Mouse (Mus musculus): ENCODE data around the gene Hemgn. TPM values are rescaled to one million over a fixed set of nuclear protein-coding genes. Genes with fewer than 3 reads are reported as not detected.

Hemgn gene
- polyA plus RNA-seq, 1 experiment, result not detected

- Histone ChIP-seq H3K4me3 (ENCODE audit: insufficient read depth, low read depth, low read length) (no peak overlapping the region), H3K4me1 (ENCODE audit: control insufficient read depth, insufficient read depth, insufficient read length, low read length) (no peaks in the 10 kb centered on the region), H3K27ac (replicated peaks; ENCODE audit: low read depth, low read length) (no peak overlapping the region)
Measured at GRCm38 (mm10) chr4:46349530-46349929, 63.8 kb downstream of the Hemgn start.

GRCm38 (mm10) chr4:46348897-46349296 lies 64.4 kb downstream of the Hemgn start:
- H3K4me3 ChIP-seq (ENCODE audit: insufficient read depth, low read depth, low read length), result no peak overlapping the region
- no peak overlapping the region for H3K27ac ChIP-seq (replicated peaks; ENCODE audit: low read depth, low read length)
- H3K4me1 ChIP-seq (ENCODE audit: control insufficient read depth, insufficient read depth, insufficient read length, low read length), result no peaks in the 10 kb centered on the region

GRCm38 (mm10) chr4:46347580-46348515 lies 65.5 kb downstream of the Hemgn start:
- no peak overlapping the region for H3K4me3 ChIP-seq (ENCODE audit: insufficient read depth, low read depth, low read length)
- no peak overlapping the region for H3K27ac ChIP-seq (replicated peaks; ENCODE audit: low read depth, low read length)
- no peaks in the 10 kb centered on the region for H3K4me1 ChIP-seq (ENCODE audit: control insufficient read depth, insufficient read depth, insufficient read length, low read length)

GRCm38 (mm10) chr4:46347141-46347540 lies 66.2 kb downstream of the Hemgn start:
- H3K4me1 ChIP-seq (ENCODE audit: control insufficient read depth, insufficient read depth, insufficient read length, low read length), result no peaks in the 10 kb centered on the region
- H3K27ac ChIP-seq (replicated peaks; ENCODE audit: low read depth, low read length), result no peak overlapping the region
- no peak overlapping the region for H3K4me3 ChIP-seq (ENCODE audit: insufficient read depth, low read depth, low read length)

GRCm38 (mm10) chr4:46346221-46346620 lies 67.1 kb downstream of the Hemgn start:
- Histone ChIP-seq H3K27ac (replicated peaks; ENCODE audit: low read depth, low read length) (no peak overlapping the region), H3K4me3 (ENCODE audit: insufficient read depth, low read depth, low read length) (no peak overlapping the region), H3K4me1 (ENCODE audit: control insufficient read depth, insufficient read depth, insufficient read length, low read length) (no peaks in the 10 kb centered on the region)

- Histone ChIP-seq H3K4me3 (ENCODE audit: insufficient read depth, low read depth, low read length) (no peak overlapping the region), H3K4me1 (ENCODE audit: control insufficient read depth, insufficient read depth, insufficient read length, low read length) (no peaks in the 10 kb centered on the region), H3K27ac (replicated peaks; ENCODE audit: low read depth, low read length) (no peak overlapping the region)
Measured at GRCm38 (mm10) chr4:46345773-46346100, 67.6 kb downstream of the Hemgn start.

- Histone ChIP-seq H3K4me3 (ENCODE audit: insufficient read depth, low read depth, low read length) (no peak overlapping the region), H3K27ac (replicated peaks; ENCODE audit: low read depth, low read length) (no peak overlapping the region), H3K4me1 (ENCODE audit: control insufficient read depth, insufficient read depth, insufficient read length, low read length) (no peaks in the 10 kb centered on the region)
Measured at GRCm38 (mm10) chr4:46345056-46345772, 68.1 kb downstream of the Hemgn start.

- H3K4me3 ChIP-seq (ENCODE audit: insufficient read depth, low read depth, low read length), result peak overlapping the region; percentile 43; the same call in 1 of the 2 replicates
- H3K4me1 ChIP-seq (ENCODE audit: control insufficient read depth, insufficient read depth, insufficient read length, low read length), result no peaks in the 10 kb centered on the region
- no peak overlapping the region for H3K27ac ChIP-seq (replicated peaks; ENCODE audit: low read depth, low read length)
Measured at GRCm38 (mm10) chr4:46344288-46344687, 69.0 kb downstream of the Hemgn start.

Other genes with a start within 250 kb of the Hemgn start
- 19.5 and 26.9 TPM in 2 replicates for gene Xpa, start 217.2 kb downstream of the Hemgn start, polyA plus RNA-seq (2012; ENCODE audit: insufficient read depth, insufficient read length, missing spikeins)
- not detected in 2 replicates for gene Foxe1, start 69.9 kb downstream of the Hemgn start, polyA plus RNA-seq (2012; ENCODE audit: insufficient read depth, insufficient read length, missing spikeins)
- 1.5 and 1.7 TPM in 2 replicates for gene Trmo, start 24.1 kb downstream of the Hemgn start, polyA plus RNA-seq (2012; ENCODE audit: insufficient read depth, insufficient read length, missing spikeins)
- gene Anp32b, start 37.4 kb upstream of the Hemgn start, polyA plus RNA-seq (2012; ENCODE audit: insufficient read depth, insufficient read length, missing spikeins), result 89.7 and 90.5 TPM in 2 replicates
- gene Nans, start 75.7 kb upstream of the Hemgn start, polyA plus RNA-seq (2012; ENCODE audit: insufficient read depth, insufficient read length, missing spikeins), result 5.3 and 11.4 TPM in 2 replicates
- gene Trim14, start 122.6 kb upstream of the Hemgn start, polyA plus RNA-seq (2012; ENCODE audit: insufficient read depth, insufficient read length, missing spikeins), result 3.3 and 3.5 TPM in 2 replicates
- 0.59 and 0.92 TPM in 2 replicates for gene Coro2a, start 188.7 kb upstream of the Hemgn start, polyA plus RNA-seq (2012; ENCODE audit: insufficient read depth, insufficient read length, missing spikeins)
- 2.4 and 2.5 TPM in 2 replicates for gene Tbc1d2, start 236.7 kb upstream of the Hemgn start, polyA plus RNA-seq (2012; ENCODE audit: insufficient read depth, insufficient read length, missing spikeins)

All from brown adipose tissue, adult 24 weeks (tissue).